Mouse (Mus musculus) c-Kit-positive CD71-negative TER-119-negative erythroid progenitor cells, embryonic 14.5 days (primary cell): Measurements from ENCODE around the gene Sfxn5.

ENCODE experiments used
- DNase-seq: peaks from one replicate; pipeline ENCODE4 v3.0.0-alpha.2; 2013; ENCODE audit warnings: low read depth

The Sfxn5 gene

GRCm38 (mm10) chr6:85288193-85288857, 44.9 kb downstream of the Sfxn5 start:
- no peak for DNase-seq

DNA sequence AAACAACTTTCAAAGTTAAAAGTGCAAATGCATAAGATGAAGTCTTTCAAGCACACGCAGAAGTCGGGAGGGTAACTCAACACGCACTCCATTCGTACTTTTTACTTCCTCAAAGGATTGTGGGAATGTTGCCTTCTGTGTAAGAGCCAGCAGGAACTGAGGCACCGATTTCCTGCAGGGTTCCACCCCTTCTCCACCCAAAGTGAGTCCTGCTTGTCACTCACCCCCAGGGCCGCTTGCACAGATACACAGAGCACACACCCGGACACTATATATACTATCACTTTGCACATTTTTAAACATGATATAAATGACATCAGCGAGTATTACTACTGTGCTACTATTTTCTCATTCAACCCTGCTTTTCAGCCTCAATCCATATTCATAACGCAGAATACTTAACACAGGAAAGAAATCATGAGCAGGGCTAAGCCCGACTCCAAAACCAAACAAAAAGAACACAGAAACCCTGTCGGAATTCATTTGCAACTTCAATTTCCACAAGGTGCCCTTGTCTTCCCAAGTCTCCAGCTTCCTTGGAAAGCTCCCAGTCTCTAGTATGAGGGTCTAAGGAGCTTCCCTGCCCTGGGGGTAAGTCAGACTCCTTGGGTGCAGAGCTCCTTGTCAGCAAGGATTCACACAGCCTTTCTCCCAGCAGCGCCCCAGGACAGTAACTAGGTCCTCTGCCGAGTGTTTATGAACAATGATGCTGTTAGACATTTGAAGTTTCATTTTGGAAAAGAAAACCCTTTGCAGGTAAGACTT, 46.8 kb downstream of the Sfxn5 start:
- no peak for DNase-seq

- no peak for DNase-seq
These were observed 52.4 kb downstream of the Sfxn5 start for GRCm38 (mm10) chr6:85280871-85281270.

DNA sequence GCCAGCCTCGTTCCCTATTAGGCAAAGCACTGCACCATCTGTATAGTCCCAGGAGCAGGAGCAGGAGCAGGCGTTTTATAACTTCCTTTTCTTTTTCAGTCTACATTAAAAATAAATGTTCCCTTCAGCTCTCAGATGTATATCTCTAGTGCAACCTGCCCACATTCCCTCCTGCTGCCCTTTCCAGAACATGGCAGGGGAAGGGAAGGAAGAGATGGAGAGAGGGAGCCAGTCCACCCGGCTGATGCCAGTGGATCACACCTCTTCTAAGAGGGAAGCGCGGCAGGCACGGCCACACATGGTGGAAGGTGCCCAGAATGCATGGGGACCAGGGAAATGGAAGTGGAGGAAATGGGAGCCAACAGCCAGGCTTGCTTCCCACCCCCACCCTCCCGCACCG, 56.7 kb downstream of the Sfxn5 start:
- no peak for DNase-seq

DNA sequence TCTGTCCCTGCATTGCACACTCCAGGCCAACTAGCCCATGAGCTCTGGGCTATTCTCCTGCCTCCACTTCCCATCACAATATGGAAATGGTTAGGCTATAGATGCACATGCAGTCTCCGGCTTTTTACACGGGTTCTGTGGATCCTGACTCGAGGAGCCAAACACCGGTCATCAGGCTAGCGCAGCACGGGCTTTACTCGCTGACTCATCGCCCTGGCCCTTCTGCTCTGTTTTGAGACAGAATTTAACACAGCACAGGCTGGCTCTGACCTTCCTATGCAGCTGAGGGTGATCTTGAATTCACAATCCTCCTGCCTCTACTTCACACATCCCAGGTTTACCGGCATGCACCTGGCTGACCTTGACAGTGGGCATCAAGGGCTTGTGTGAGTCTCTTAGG, 60.8 kb downstream of the Sfxn5 start:
- no peak for DNase-seq

DNA sequence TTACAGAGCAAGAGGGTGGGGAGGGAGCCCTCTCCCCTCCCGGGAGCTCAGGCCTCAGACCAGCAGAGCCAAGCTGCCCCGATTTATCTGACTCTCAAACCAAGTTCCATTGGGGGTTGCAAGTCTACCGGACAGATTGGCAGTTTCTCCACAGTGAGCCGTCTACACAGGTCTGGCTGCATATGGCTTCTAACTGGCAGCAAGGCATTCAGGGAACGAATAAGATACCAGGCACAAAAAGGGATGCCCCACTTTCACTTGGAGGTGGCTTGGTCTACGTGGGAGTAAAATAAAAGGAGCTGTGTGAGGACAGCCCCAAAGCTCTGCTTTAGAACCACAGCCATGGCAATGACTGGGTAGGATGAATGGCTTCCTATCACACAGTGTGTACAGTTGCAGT, 67.2 kb downstream of the Sfxn5 start:
- DNase-seq: no peak

- no peak for DNase-seq
These were observed 68.2 kb downstream of the Sfxn5 start for GRCm38 (mm10) chr6:85264982-85265518.

GRCm38 (mm10) chr6:85262865-85263515, 70.2 kb downstream of the Sfxn5 start:
- peak; percentile 19 for DNase-seq

DNA sequence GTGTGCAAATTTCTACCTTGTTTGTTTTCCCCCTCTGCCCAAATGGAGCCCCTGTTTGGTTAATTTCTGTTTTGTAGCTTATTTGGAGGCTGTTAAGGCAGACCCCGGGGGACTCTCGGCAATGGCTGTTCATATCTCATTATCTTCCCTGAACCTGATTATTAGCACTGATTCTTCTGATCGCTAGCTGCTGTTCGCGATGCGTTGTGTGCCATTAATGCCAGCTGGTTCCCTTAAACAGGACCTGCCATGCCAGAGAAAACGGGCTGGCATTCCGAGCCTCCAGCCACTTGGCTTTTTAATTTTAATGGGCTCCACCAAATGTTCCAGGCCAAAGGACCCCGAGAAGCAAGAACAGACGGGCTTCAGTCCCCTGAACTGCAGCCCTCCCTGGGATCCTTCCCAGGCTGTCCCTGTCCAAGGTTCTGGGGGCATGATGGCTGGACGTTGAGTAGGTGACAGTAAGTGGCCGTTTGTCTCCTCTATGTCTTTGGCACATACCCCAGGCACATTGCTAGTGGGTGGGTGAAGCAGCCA, 74.1 kb downstream of the Sfxn5 start:
- DNase-seq: no peak

GRCm38 (mm10) chr6:85255578-85255977, 77.6 kb downstream of the Sfxn5 start:
- DNase-seq: no peak

- DNase-seq: no peak
These were observed 79.2 kb downstream of the Sfxn5 start for GRCm38 (mm10) chr6:85253994-85254541.

DNA sequence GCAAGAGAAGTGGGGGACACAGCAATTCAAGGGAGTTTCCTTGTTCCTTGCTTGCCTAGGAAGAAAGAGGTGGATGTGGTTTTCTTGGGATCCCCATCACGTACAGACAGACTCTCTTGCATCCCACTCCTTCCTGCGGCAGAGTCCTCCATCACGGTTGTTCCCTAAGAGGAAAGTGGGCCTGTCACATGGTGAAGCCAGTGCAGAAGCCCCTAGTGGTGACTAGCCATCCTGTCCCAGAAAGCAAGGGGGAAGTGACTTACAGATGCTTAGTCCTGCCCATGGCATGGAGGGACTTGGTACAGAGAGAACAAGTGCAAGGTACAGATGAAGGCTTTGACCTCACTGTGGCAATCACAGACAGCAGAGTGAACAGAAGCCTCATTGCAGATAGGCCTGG, 79.9 kb downstream of the Sfxn5 start:
- DNase-seq: no peak

DNA sequence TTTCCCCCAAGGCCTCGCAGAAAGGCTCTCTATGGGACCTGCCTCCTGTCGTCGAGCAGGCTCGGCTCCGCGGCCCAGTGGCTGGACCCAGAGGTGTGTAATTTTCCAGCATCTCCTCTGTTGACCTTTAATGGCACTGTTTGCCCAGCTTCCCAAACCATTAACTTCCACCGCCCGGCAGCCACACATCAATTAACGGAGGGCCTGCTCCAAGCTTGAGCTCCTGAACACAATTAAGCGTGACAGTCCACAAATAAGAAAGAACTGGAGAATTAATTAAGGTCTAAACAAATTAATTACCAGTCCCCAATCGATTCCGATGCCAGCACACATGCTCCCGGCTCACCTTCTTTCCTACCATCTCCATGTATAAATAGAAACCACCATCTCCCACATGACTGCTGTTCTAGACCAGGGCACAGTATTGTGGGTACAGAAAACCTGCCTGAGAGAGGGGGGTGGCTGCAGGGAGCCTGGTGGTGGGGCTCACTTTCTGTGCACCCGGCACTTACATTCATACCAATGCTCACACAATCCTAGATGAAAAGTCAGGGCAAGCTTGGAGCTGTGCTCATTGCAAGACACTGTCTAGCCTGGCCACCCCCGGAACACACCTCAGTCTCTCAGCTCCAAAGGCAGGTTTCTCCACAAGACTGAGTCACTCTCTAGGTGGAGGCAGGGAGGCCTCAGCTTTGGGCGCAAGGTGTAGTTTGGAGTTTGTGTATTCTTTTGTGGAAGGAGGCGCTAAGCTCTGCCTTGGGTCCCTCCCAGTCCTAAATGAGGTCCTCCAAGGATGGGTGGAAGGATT, 80.8 kb downstream of the Sfxn5 start:
- DNase-seq: no peak

DNA sequence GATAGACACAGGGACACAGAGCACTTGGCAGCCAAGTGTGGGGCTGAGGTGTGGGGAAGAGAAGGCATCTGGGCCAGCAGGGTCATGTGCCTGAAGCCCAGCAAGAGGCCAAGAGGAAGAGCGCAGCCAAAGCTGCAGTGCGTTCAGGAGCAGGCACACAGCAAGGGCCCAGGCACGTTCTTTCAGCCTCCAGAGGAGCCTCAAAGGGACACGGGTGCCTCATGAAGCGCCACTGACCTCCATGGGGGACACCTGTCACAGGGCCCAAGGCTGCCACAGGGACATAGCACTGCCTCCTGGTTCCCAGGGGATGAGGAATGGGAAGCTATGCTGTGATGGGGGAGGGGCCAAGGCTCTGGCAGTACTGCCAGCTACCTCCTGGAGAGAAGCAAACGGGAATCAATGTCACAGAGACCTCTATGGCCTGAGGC, 82.4 kb downstream of the Sfxn5 start:
- DNase-seq: no peak

DNA sequence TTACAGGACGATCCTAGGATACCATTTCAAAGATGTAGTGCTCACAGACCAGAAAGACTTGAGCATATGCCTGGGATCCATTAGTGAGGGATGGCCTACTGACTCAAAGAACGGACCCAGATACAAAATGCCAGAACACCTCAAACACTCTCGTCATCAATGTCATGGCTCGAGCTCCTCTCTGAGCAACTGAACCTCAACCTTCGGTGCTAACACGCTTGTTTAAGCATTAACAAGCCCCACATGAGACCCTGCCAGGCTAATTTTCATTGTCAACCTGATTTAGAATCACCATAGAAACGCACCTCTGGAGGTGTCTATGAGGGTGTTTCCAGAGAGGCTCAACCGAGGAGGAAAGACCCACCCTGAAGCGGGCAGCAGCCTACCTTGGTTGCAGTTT, 83.4 kb downstream of the Sfxn5 start:
- no peak for DNase-seq

DNA sequence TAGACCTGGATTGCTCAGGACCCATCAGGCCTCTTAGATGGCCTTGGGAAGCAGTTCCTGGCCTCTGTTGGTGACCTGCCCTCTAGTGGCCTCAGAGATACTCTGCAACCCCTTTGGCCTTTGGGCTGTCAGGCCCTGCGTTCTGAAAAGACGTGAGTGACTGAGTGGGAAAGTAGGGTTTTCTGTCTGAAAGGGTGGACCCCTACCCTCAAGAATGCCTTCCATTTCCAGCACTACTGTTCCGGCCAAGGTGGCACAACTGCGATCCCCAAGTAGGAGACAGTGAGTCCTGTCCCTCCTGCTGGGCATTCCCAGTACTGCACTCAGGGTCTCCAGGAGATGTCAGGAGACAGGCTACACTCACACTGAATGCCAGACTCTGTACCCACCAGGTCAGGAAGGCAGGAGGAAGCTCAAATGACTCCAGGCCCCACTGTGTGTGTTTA, 94.2 kb downstream of the Sfxn5 start:
- peak; percentile 36 for DNase-seq

DNA sequence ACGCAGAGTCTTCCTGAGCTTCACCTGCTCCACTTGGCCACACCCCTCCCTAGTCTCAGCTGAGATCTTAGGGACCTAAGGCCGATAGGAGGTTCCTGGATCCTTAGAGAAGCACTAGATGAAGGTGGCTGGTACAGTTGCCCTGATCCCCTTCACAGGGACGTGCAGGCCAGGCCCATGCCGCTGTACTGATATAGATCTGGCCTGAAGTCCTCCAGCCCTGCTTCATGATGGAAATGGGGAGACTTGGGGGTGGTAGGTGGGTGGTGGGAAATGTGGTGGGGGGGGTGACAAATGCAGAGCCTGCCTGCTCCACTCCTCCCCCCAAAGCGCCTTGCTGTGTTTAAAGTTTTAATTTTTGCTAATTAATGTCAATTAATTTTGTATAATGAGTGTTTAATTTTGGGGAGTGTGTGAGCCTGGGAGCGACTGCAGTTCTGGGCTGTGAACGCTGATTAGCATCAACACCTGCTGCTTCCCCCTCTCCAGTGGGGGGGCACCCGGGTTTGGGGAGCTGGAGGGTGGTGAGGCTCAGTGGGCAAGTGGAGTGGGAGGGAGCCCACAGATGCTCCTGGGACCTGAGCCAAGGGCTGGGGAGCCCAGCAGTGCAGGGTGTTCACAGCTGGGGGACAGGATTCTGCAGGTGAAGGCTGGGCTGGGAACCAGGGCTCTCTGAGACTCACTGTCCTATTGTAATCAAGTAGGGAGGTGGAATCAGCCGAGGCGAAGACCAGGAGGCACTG, 95.5 kb downstream of the Sfxn5 start:
- DNase-seq: no peak

GRCm38 (mm10) chr6:85237001-85237400, 96.2 kb downstream of the Sfxn5 start:
- peak; percentile 19 for DNase-seq

GRCm38 (mm10) chr6:85234796-85235195, 98.4 kb downstream of the Sfxn5 start:
- DNase-seq: no peak

- no peak for DNase-seq
These were observed 100.2 kb downstream of the Sfxn5 start for GRCm38 (mm10) chr6:85232836-85233623.
